Mouse (Mus musculus) testis, adult 2 months (tissue): ENCODE data around the gene Itpr1.

ENCODE experiments used
- CTCF ChIP-seq: fragments of 200-500 bp; IDR thresholded peaks from 2 replicates; pipeline ENCODE4 v1.5.1; 2012; ENCODE audit warnings: low read depth, mild to moderate bottlenecking, inconsistent platforms, low read length, moderate library complexity; ENCODE audit not compliant: control insufficient read depth, insufficient read depth, insufficient replicate concordance
- POLR2A ChIP-seq: fragments of 200-500 bp; IDR thresholded peaks from 2 replicates; pipeline ENCODE4 v1.6.1; 2012; ENCODE audit warnings: low read depth, mild to moderate bottlenecking, inconsistent platforms, low read length, moderate library complexity; ENCODE audit not compliant: control insufficient read depth

GRCm38 (mm10) chr6:108197117-108197516 lies 15.8 kb upstream of the Itpr1 start:
- TF ChIP-seq POLR2A (no peak), CTCF (no peak)
